Mouse (Mus musculus) heart, embryonic 12.5 days (tissue): Measurements from ENCODE around the gene AC131692.1. TPM values are rescaled to one million over a fixed set of nuclear protein-coding genes. Genes with fewer than 3 reads are reported as not detected.
"Not testable (repeated sequence)": the region's sequence is repeated elsewhere in the genome, so short reads cannot be mapped to it uniquely, and the experiment has no call there.

Experiments
- ATAC-seq: fragments of 200-750 bp; cut with Nextera tagmentation; 2 replicates; pipeline ENCODE4 v1.8.0; 2017; ENCODE audit warnings: moderate TSS enrichment, moderate library complexity; ENCODE audit not compliant: insufficient number of reproducible peaks, low FRiP score
- H3K27ac ChIP-seq: fragments of 300-500 bp; sonication (generic); 2 replicates; pipeline ENCODE4 v1.5.1; 2016; ENCODE audit warnings: mild to moderate bottlenecking, moderate library complexity; ENCODE audit not compliant: poor library complexity, severe bottlenecking
- H3K27me3 ChIP-seq: fragments of 300-500 bp; sonication (generic); replicated peaks from 2 replicates; pipeline ENCODE4 v1.6.1; 2016; ENCODE audit warnings: mild to moderate bottlenecking, moderate library complexity
- H3K36me3 ChIP-seq: fragments of 300-500 bp; sonication (generic); 2 replicates; pipeline ENCODE4 v1.6.1; 2016; ENCODE audit warnings: mild to moderate bottlenecking, moderate library complexity
- H3K4me1 ChIP-seq: fragments of 300-500 bp; sonication (generic); replicated peaks from 2 replicates; pipeline ENCODE4 v1.6.1; 2016; ENCODE audit warnings: mild to moderate bottlenecking
- H3K4me2 ChIP-seq: fragments of 300-500 bp; sonication (generic); 2 replicates; pipeline ENCODE4 v1.6.1; 2016; ENCODE audit warnings: mild to moderate bottlenecking, moderate library complexity
- H3K4me3 ChIP-seq: fragments of 300-500 bp; sonication (generic); 2 replicates; pipeline ENCODE4 v1.5.1; 2016; ENCODE audit warnings: mild to moderate bottlenecking
- H3K9ac ChIP-seq: fragments of 300-500 bp; sonication (generic); 2 replicates; pipeline ENCODE4 v1.6.1; 2016; ENCODE audit warnings: mild to moderate bottlenecking, moderate library complexity
- H3K9me3 ChIP-seq: fragments of 300-500 bp; sonication (generic); replicated peaks from 2 replicates; pipeline ENCODE4 v1.6.1; 2016; ENCODE audit warnings: mild to moderate bottlenecking, moderate library complexity
- WGBS: fragments of 180-500 bp; shearing (Covaris S2); methylation state at CpG from one replicate; pipeline ENCODE4 v1.1.7; 2016; 5-methylcytosine and 5-hydroxymethylcytosine counted together
- polyA plus RNA-seq: library from polyadenylated mRNA; unstranded; fragments of >200 nt; fragmentation: Nextera tagmentation; extraction: Ambion mirVana; gene quantifications from 2 replicates; pipeline ENCODE4 v1.2.1, GENCODE M21; 2016

The AC131692.1 gene
- polyA plus RNA-seq, 1 experiment from 2014 or later = not detected

GRCm38 (mm10) chr19:6118677-6119185 is 24.5 kb downstream of the AC131692.1 start:
- Histone ChIP-seq H3K4me1 (peaks cover 25% of the 10 kb centered on the region), H3K36me3 (peaks cover 39% of the 10 kb centered on the region), H3K27me3 (no peaks in the 10 kb centered on the region), H3K4me2 (peak overlapping the region; percentile 77), H3K9me3 (no peaks in the 10 kb centered on the region), H3K27ac (peak overlapping the region; percentile 92), H3K9ac (peak overlapping the region; percentile 86), H3K4me3 (peak overlapping the region; percentile 70)
- 2% methylated on average over 8 of the region's 8 CpGs for WGBS
- ATAC-seq = peak; percentile 1; the same call in 1 of the 2 replicates

GRCm38 (mm10) chr19:6121761-6122160 is 27.5 kb downstream of the AC131692.1 start:
- 22% methylated on average over 16 of the region's 19 CpGs for WGBS
- Histone ChIP-seq H3K4me2 (peak overlapping the region; percentile 38), H3K9ac (peak overlapping the region; percentile 37; the same call in 1 of the 2 replicates), H3K4me1 (peaks cover 16% of the 10 kb centered on the region), H3K4me3 (no peak overlapping the region), H3K9me3 (no peaks in the 10 kb centered on the region), H3K27ac (no peak overlapping the region), H3K36me3 (peaks cover 16% of the 10 kb centered on the region; the same call in 1 of the 2 replicates), H3K27me3 (no peaks in the 10 kb centered on the region)
- no peak for ATAC-seq

- Histone ChIP-seq H3K36me3 (peaks cover 16% of the 10 kb centered on the region; the same call in 1 of the 2 replicates), H3K9ac (no peak overlapping the region), H3K4me3 (no peak overlapping the region), H3K27me3 (no peaks in the 10 kb centered on the region), H3K4me2 (no peak overlapping the region), H3K4me1 (peaks cover 11% of the 10 kb centered on the region), H3K9me3 (no peaks in the 10 kb centered on the region), H3K27ac (no peak overlapping the region)
- 83% methylated on average over 8 of the region's 8 CpGs for WGBS
- ATAC-seq = no peak
Observed at GRCm38 (mm10) chr19:6123330-6123729, 29.1 kb downstream of the AC131692.1 start.

GRCm38 (mm10) chr19:6124898-6125297 is 30.7 kb downstream of the AC131692.1 start:
- 67% methylated on average over 2 of the region's 2 CpGs for WGBS
- no peaks in the 10 kb centered on the region for H3K9me3 ChIP-seq
- peaks cover 16% of the 10 kb centered on the region; the same call in 1 of the 2 replicates for H3K36me3 ChIP-seq
- H3K27ac ChIP-seq = no peak overlapping the region
- no peak overlapping the region for H3K4me3 ChIP-seq
- no peaks in the 10 kb centered on the region for H3K27me3 ChIP-seq
- H3K4me2 ChIP-seq = no peak overlapping the region
- peaks cover 5% of the 10 kb centered on the region for H3K4me1 ChIP-seq
- ATAC-seq = no peak
- no peak overlapping the region for H3K9ac ChIP-seq

GRCm38 (mm10) chr19:6126289-6126688 is 32.1 kb downstream of the AC131692.1 start:
- H3K36me3 ChIP-seq = peaks cover 7% of the 10 kb centered on the region; the same call in 1 of the 2 replicates
- 21% methylated on average over 4 of the region's 4 CpGs for WGBS
- ATAC-seq = no peak

GRCm38 (mm10) chr19:6126789-6127580 is 32.8 kb downstream of the AC131692.1 start:
- Histone ChIP-seq H3K36me3 (peaks cover 7% of the 10 kb centered on the region; the same call in 1 of the 2 replicates), H3K4me1 (peaks cover under 1% of the 10 kb centered on the region), H3K27ac (peak overlapping the region; percentile 94), H3K27me3 (no peaks in the 10 kb centered on the region), H3K9me3 (no peaks in the 10 kb centered on the region), H3K9ac (peak overlapping the region; percentile 76), H3K4me3 (peak overlapping the region; percentile 68), H3K4me2 (peak overlapping the region; percentile 73)
- WGBS = 66% methylated on average over 10 of the region's 10 CpGs
- ATAC-seq = no peak

More at GRCm38 (mm10) chr19:6126289-6126688, 32.1 kb downstream of the AC131692.1 start:
- Histone ChIP-seq H3K27me3 (no peaks in the 10 kb centered on the region), H3K4me2 (no peak overlapping the region), H3K9ac (no peak overlapping the region), H3K4me1 (peaks cover 5% of the 10 kb centered on the region), H3K27ac (no peak overlapping the region), H3K9me3 (no peaks in the 10 kb centered on the region), H3K4me3 (no peak overlapping the region)

- Histone ChIP-seq H3K4me1 (no peaks in the 10 kb centered on the region; the same call in 1 of the 2 replicates), H3K36me3 (peaks cover 5% of the 10 kb centered on the region; the same call in 1 of the 2 replicates), H3K27ac (peak within 1 kb of the TSS; percentile 94), H3K9me3 (no peaks in the 10 kb centered on the region), H3K4me2 (peak within 1 kb of the TSS; percentile 73), H3K27me3 (no peaks in the 10 kb centered on the region), H3K4me3 (peak within 1 kb of the TSS; percentile 68), H3K9ac (peak within 1 kb of the TSS; percentile 76)
- WGBS = 0% methylated on average over 32 of the region's 32 CpGs
- ATAC-seq = peak; percentile 93
Observed at GRCm38 (mm10) chr19:6127760-6128341, 33.6 kb downstream of the AC131692.1 start, which contains the start of gene Snx15. Snx15 (minus strand) TSS chr19:6128304.

- not testable (repeated sequence) for H3K9me3 ChIP-seq, H3K27ac ChIP-seq, H3K27me3 ChIP-seq, ATAC-seq, H3K4me2 ChIP-seq, H3K9ac ChIP-seq, H3K4me3 ChIP-seq, H3K4me1 ChIP-seq
- peaks cover 14% of the 10 kb centered on the region for H3K36me3 ChIP-seq
- WGBS = 70% methylated on average over 7 of the region's 7 CpGs
Observed at GRCm38 (mm10) chr19:6130414-6131128, 36.4 kb downstream of the AC131692.1 start.

- Histone ChIP-seq H3K27me3 (no peaks in the 10 kb centered on the region), H3K4me2 (peak overlapping the region; percentile 18), H3K9me3 (no peaks in the 10 kb centered on the region), H3K9ac (no peak overlapping the region), H3K4me1 (no peaks in the 10 kb centered on the region; the same call in 1 of the 2 replicates), H3K27ac (0 out of 2 replicates have a peak overlapping the region, but pooled peaks have one; percentile 5), H3K36me3 (peaks cover 26% of the 10 kb centered on the region), H3K4me3 (no peak overlapping the region)
- ATAC-seq = peak; percentile 66
- WGBS = 75% methylated on average over 7 of the region's 7 CpGs
Observed at GRCm38 (mm10) chr19:6132171-6132827, 38.1 kb downstream of the AC131692.1 start.

GRCm38 (mm10) chr19:6133197-6133596 is 39.0 kb downstream of the AC131692.1 start:
- H3K4me3 ChIP-seq, H3K27ac ChIP-seq, H3K9me3 ChIP-seq, ATAC-seq, H3K9ac ChIP-seq, H3K4me1 ChIP-seq, H3K27me3 ChIP-seq, H3K4me2 ChIP-seq: not testable (repeated sequence)
- WGBS = 64% methylated on average over 1 of the region's 1 CpGs
- H3K36me3 ChIP-seq = peaks cover 33% of the 10 kb centered on the region
